20 mouse cellular contexts compared by ENCODE assay signal in the genomic region with DNA sequence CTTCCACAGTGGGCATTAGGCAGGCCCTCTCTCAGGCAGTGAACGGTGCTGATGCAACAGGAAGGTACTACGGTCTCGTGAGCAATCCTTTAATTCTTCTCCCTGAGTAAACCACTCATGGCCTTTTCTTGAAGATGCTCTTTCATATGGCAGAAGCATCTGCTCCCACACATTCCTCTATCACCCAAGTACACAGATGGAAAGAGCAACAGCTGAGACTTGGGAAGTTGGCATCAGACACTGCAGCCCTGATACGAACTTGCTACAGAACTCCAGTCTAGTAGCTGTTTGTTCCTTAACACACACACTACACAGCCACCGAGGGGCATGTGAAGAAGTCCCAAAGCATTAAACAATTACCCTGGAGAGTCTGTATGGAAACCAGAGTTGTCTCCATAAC.
"Had no signal": no experiment of that assay in that cellular context is flagged by ENCODE, and none has a peak within 500 bp of the region (broad histone marks: within the 10 kb centered on the region; RNA-seq: fewer than 3 reads in every experiment).

No protein-coding gene starts in this region.

- H3K4me1 ChIP-seq: limb, embryonic 10.5 days; limb, embryonic 13.5 days; liver, embryonic 12.5 days; liver, embryonic 15.5 days; lung, embryonic 15.5 days; midbrain, embryonic 12.5 days; midbrain, embryonic 15.5 days had no signal

- H3K4me3 ChIP-seq: limb, embryonic 10.5 days; limb, embryonic 13.5 days; liver, embryonic 12.5 days; liver, embryonic 15.5 days; lung, embryonic 15.5 days; midbrain, embryonic 12.5 days; midbrain, embryonic 15.5 days had no signal

- H3K4me2 ChIP-seq: limb, embryonic 13.5 days; liver, embryonic 12.5 days; liver, embryonic 15.5 days; lung, embryonic 15.5 days; midbrain, embryonic 12.5 days; midbrain, embryonic 15.5 days had no signal

- H3K27me3 ChIP-seq: limb, embryonic 13.5 days; liver, embryonic 12.5 days; liver, embryonic 15.5 days; lung, embryonic 15.5 days; midbrain, embryonic 12.5 days; midbrain, embryonic 15.5 days had no signal

- H3K9me3 ChIP-seq: limb, embryonic 10.5 days; limb, embryonic 13.5 days; liver, embryonic 12.5 days; liver, embryonic 15.5 days; lung, embryonic 15.5 days; midbrain, embryonic 12.5 days; midbrain, embryonic 15.5 days had no signal

- H3K27ac ChIP-seq: limb, embryonic 10.5 days; limb, embryonic 13.5 days; liver, embryonic 12.5 days; liver, embryonic 15.5 days; lung, embryonic 15.5 days; macrophage; midbrain, embryonic 12.5 days; midbrain, embryonic 15.5 days; stomach, postnatal 0 days had no signal

- ATAC-seq: intestine, postnatal 0 days; liver, embryonic 12.5 days; midbrain, embryonic 15.5 days had no signal

- DNase-seq: kidney, adult 2 months; kidney, postnatal 10 days; kidney, postnatal 36 days; liver; lung, adult 18-20 months; lung, postnatal 10 days; right cerebral cortex, adult 18-20 months; right cerebral cortex, postnatal 14 days; right cerebral cortex, postnatal 4 days; thymus, postnatal 25 days had no signal

- H3K9ac ChIP-seq: limb, embryonic 13.5 days; liver, embryonic 12.5 days; liver, embryonic 15.5 days; lung, embryonic 15.5 days; midbrain, embryonic 12.5 days; midbrain, embryonic 15.5 days had no signal
